Mouse (Mus musculus) heart, embryonic 13.5 days (tissue): ENCODE data around the gene Znfx1. TPM values are rescaled to one million over a fixed set of nuclear protein-coding genes. Genes with fewer than 3 reads are reported as not detected.
A peak's percentile ranks its signal among the peaks of the same experiment; 100 is the strongest.
"Not testable (repeated sequence)": the region's sequence is repeated elsewhere in the genome, so short reads cannot be mapped to it uniquely, and the experiment has no call there.

Experiments used
- ATAC-seq: fragments of 200-750 bp; cut with Nextera tagmentation; 2 replicates; pipeline ENCODE4 v1.8.0; 2017; ENCODE audit warnings: moderate TSS enrichment; ENCODE audit not compliant: insufficient number of reproducible peaks, low FRiP score, low TSS enrichment; ENCODE audit errors: extremely low read depth
- H3K27ac ChIP-seq: fragments of 300-500 bp; sonication (generic); replicated peaks from 2 replicates; pipeline ENCODE4 v1.5.1; 2015; ENCODE audit warnings: moderate library complexity, mild to moderate bottlenecking, inconsistent platforms
- H3K27me3 ChIP-seq: fragments of 300-500 bp; sonication (generic); replicated peaks from 2 replicates; pipeline ENCODE4 v1.6.1; 2015; ENCODE audit warnings: mild to moderate bottlenecking, inconsistent platforms
- H3K36me3 ChIP-seq: fragments of 300-500 bp; sonication (generic); 2 replicates; pipeline ENCODE4 v1.6.1; 2015; ENCODE audit warnings: mild to moderate bottlenecking, inconsistent platforms
- H3K4me1 ChIP-seq: fragments of 300-500 bp; sonication (generic); 2 replicates; pipeline ENCODE4 v1.6.1; 2015; ENCODE audit warnings: inconsistent platforms
- H3K4me2 ChIP-seq: fragments of 300-500 bp; sonication (generic); 2 replicates; pipeline ENCODE4 v1.6.1; 2015; ENCODE audit warnings: inconsistent platforms, mild to moderate bottlenecking, moderate library complexity
- H3K4me3 ChIP-seq: fragments of 300-500 bp; sonication (generic); 2 replicates; pipeline ENCODE4 v1.5.1; 2015; ENCODE audit warnings: moderate library complexity, mild to moderate bottlenecking, inconsistent platforms
- H3K9ac ChIP-seq: fragments of 300-500 bp; sonication (generic); 2 replicates; pipeline ENCODE4 v1.6.1; 2015; ENCODE audit warnings: inconsistent platforms, mild to moderate bottlenecking, moderate library complexity
- H3K9me3 ChIP-seq: fragments of 300-500 bp; sonication (generic); 2 replicates; pipeline ENCODE4 v1.6.1; 2016; ENCODE audit warnings: inconsistent platforms
- WGBS: fragments of 180-500 bp; shearing (Covaris S2); methylation state at CpG from one replicate; pipeline ENCODE4 v1.1.7; 2015; ENCODE audit warnings: mixed read lengths; 5-methylcytosine and 5-hydroxymethylcytosine counted together
- polyA plus RNA-seq: library from polyadenylated mRNA; unstranded; fragments of >200 nt; fragmentation: Nextera tagmentation; extraction: Ambion mirVana; gene quantifications from 2 replicates; pipeline ENCODE4 v1.2.1, GENCODE M21; 2015

Znfx1 gene
- polyA plus RNA-seq, 1 experiment from 2014 or later: 5.1 TPM

DNA sequence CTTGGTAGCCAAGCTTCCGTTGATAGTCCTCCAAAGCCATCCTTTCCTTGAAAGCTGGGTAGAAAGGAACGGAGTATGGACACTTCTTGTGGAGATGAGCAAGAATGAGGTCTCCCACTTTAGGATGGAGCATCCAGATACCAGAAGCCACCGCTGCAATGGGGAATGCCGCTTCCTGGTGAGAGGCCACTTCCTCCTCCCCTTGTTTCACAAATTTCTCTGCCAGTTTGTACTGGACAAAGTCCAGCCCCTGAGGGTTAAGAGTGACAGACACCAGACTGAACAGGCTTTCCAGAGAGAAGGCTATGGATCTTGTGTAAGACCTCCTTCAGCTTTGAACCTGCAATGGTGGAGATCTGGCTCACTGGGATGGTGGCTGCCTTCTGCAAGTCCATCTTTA, 55.2 kb downstream of the Znfx1 start:
- not testable (repeated sequence) for H3K27me3 ChIP-seq, H3K4me3 ChIP-seq, H3K36me3 ChIP-seq, H3K9me3 ChIP-seq, ATAC-seq, H3K4me2 ChIP-seq, H3K9ac ChIP-seq, H3K27ac ChIP-seq
- WGBS: 67% methylated on average over 4 of the region's 4 CpGs
- H3K4me1 ChIP-seq: peaks cover 16% of the 10 kb centered on the region

- no peak overlapping the region for H3K4me3 ChIP-seq
- H3K36me3 ChIP-seq: no peaks in the 10 kb centered on the region
- no peaks in the 10 kb centered on the region for H3K9me3 ChIP-seq
- H3K27me3 ChIP-seq: no peaks in the 10 kb centered on the region
- peaks cover 16% of the 10 kb centered on the region for H3K4me1 ChIP-seq
- H3K9ac ChIP-seq: no peak overlapping the region
- no peak overlapping the region for H3K27ac ChIP-seq
- no peak for ATAC-seq
- 73% methylated on average over 13 of the region's 13 CpGs for WGBS
- H3K4me2 ChIP-seq: no peak overlapping the region
Measured at GRCm38 (mm10) chr2:167007001-167007491, 55.8 kb downstream of the Znfx1 start.

- H3K27me3 ChIP-seq: no peaks in the 10 kb centered on the region
- 82% methylated on average over 2 of the region's 2 CpGs for WGBS
- ATAC-seq: no peak
- no peak overlapping the region for H3K9ac ChIP-seq
- H3K4me1 ChIP-seq: peaks cover 16% of the 10 kb centered on the region
- no peaks in the 10 kb centered on the region for H3K9me3 ChIP-seq
- no peaks in the 10 kb centered on the region for H3K36me3 ChIP-seq
- no peak overlapping the region for H3K4me2 ChIP-seq
- H3K4me3 ChIP-seq: no peak overlapping the region
- H3K27ac ChIP-seq: no peak overlapping the region
Measured at GRCm38 (mm10) chr2:167006355-167006754, 56.5 kb downstream of the Znfx1 start.

DNA sequence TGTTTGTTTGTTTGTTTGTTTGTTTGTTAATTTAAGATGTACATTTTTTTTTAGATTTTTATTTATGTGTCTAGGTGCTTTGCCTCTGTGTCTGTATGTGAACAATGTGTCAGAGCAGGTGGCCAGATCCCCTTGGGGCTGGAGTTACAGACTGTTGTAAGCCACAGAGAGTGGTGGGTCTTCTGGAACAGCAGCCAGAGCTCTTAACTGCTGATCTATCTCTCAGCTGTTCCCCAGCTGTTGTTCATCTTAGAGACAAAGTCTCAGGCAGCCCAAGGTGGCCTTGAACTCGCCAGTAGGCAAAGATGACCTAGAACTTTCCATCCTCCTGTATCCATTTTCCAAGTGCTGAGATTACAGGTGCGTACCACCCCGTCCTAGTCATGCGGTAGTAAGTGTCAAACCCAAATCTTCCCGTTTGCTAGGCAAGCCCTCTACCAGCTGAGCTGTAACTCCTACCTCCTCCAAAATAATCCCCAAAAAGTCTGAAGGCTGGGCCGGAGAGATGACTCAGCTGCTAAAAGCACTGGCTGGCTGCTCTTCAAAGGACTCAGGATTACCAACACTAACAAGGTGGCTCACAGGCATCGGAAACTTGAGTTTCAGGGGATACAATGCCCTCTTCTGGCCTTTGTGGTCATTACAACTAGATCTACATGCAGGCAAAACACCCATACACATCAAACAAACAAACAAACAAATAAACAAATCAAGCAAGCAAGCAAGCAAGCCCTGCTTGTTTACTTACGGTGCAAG, 58.5 kb downstream of the Znfx1 start:
- Histone ChIP-seq H3K4me2 (no peak overlapping the region), H3K9ac (no peak overlapping the region), H3K9me3 (no peaks in the 10 kb centered on the region), H3K27ac (no peak overlapping the region), H3K36me3 (no peaks in the 10 kb centered on the region), H3K4me1 (peaks cover 9% of the 10 kb centered on the region), H3K4me3 (no peak overlapping the region), H3K27me3 (no peaks in the 10 kb centered on the region; the same call in 1 of the 2 replicates)
- 38% methylated on average over 8 of the region's 8 CpGs for whole genome bisulfite sequencing
- no peak for ATAC-seq

DNA sequence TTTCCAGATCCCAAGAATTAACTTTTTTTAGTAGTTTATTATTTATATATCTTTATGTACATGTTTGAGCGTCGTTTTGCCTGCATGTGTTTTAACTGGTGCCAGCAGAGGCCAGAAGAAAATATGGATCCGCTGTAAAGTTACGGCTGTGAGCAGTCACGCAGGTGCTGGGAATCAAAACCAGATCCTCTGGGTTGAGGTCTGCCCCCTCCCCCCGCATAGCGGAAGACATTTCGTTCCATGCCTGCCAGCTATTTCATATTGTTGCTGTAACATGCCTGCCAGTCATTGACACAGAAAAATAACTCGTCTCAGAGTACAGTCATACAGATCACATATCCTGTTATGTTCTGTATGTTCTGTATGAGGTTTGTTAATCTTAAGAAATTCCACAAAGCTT, 61.3 kb downstream of the Znfx1 start:
- no peak for ATAC-seq
- H3K9me3 ChIP-seq: no peaks in the 10 kb centered on the region
- H3K36me3 ChIP-seq: no peaks in the 10 kb centered on the region
- H3K4me3 ChIP-seq: no peak overlapping the region
- 71% methylated on average over 9 of the region's 9 CpGs for WGBS
- no peak overlapping the region for H3K27ac ChIP-seq
- H3K27me3 ChIP-seq: no peaks in the 10 kb centered on the region; the same call in 1 of the 2 replicates
- H3K9ac ChIP-seq: no peak overlapping the region
- peaks cover 3% of the 10 kb centered on the region for H3K4me1 ChIP-seq
- H3K4me2 ChIP-seq: no peak overlapping the region

GRCm38 (mm10) chr2:166996533-166996894, 66.3 kb downstream of the Znfx1 start:
- H3K27me3 ChIP-seq: no peaks in the 10 kb centered on the region; the same call in 1 of the 2 replicates
- ATAC-seq: no peak
- peaks cover 43% of the 10 kb centered on the region for H3K4me1 ChIP-seq
- no peaks in the 10 kb centered on the region for H3K9me3 ChIP-seq
- peak overlapping the region; percentile 69 for H3K4me2 ChIP-seq
- no peaks in the 10 kb centered on the region for H3K36me3 ChIP-seq
- peak overlapping the region; percentile 81 for H3K27ac ChIP-seq
- peak overlapping the region; percentile 98 for H3K4me3 ChIP-seq
- peak overlapping the region; percentile 81 for H3K9ac ChIP-seq
- 39% methylated on average over 8 of the region's 8 CpGs for WGBS

DNA sequence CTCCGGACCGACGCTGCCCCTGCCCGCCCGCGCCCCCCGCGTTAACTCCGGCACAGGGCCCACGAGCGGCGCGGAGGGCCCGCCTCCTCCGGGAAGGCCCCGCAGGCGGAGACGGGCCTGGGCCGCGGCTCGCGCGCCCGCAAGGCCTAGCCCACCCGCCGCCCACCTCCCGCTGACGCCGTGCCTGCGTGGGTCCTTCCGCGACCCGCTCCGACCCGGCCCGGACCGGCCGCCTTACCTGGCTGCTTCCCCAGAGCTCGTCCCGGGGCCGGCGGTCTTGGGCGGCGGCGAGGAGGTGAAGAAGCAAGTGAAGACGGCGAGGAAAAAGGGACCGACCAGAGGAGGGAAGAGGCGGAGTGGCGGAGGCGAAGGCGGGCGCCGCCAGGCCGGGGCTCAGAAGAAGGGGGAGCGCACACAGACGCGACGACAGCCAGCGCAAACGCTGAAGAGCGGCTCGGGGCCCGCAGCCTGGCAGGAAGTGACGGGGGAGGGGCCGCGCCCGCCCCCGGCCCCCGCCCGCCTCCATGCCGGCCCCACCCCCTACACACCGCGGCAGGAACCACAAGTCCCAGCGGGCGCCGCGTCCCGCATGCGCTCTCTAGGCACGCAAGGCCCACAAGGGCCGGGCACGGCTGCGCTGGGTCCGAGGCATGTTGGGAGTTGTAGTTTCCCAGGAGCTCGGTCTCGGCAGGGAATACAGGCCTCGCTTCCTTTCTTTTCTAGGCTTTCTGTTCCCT, 66.9 kb downstream of the Znfx1 start, which contains the start of gene Stau1:
Stau1 (minus strand) TSS at position 504 of the 737 bp plus-strand sequence.
- Histone ChIP-seq H3K27ac (peak within 1 kb of the TSS; percentile 99), H3K27me3 (no peaks in the 10 kb centered on the region; the same call in 1 of the 2 replicates), H3K4me1 (peaks cover 48% of the 10 kb centered on the region), H3K9ac (peak within 1 kb of the TSS; percentile 99), H3K36me3 (no peaks in the 10 kb centered on the region), H3K4me2 (peak within 1 kb of the TSS; percentile 79), H3K9me3 (no peaks in the 10 kb centered on the region), H3K4me3 (peak within 1 kb of the TSS; percentile 98)
- ATAC-seq: peak; percentile 99
- WGBS: under 1% methylated on average over 77 of the region's 88 CpGs

DNA sequence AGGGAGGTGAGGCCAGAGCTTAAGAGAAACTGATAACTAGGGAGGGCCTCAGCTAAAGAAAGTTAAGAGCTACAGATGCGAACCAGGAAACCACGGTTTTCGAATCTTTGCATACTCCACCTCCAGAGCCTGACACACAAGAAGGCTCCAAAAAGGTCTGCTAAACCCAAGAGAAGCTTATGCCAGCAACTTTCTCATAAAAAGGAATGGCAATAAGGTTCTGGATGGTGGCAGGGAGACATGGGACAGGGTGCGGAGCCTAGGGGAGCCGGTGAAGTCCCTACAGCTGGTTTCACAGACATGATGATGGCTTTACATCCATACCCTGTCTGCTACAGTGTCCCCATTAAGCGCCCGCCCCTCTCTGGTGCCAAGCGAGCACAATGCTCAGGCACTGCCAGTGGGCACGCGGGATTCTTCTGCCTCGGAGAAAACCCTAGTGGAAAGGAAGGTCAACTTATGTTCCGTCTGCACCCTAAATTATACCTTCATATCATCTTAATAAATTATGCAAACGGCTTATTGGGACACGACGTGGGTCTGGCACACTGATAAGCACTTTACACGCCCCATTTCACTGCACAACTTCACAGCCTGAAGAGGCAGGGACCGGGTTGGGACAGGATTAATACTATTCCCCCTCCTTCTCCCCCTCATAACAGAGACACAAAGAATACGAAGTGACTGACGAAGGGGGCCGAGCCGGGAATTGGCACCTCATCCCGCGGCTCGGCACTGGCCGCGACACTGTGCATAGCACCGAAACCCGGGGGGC, 67.6 kb downstream of the Znfx1 start:
- peak overlapping the region; percentile 99 for H3K9ac ChIP-seq
- H3K4me1 ChIP-seq: peaks cover 56% of the 10 kb centered on the region
- peak overlapping the region; percentile 79 for H3K4me2 ChIP-seq
- peak overlapping the region; percentile 98 for H3K4me3 ChIP-seq
- H3K27ac ChIP-seq: peak overlapping the region; percentile 99
- H3K36me3 ChIP-seq: no peaks in the 10 kb centered on the region
- H3K9me3 ChIP-seq: no peaks in the 10 kb centered on the region
- WGBS: 2% methylated on average over 28 of the region's 28 CpGs
- no peaks in the 10 kb centered on the region for H3K27me3 ChIP-seq
- no peak for ATAC-seq

DNA sequence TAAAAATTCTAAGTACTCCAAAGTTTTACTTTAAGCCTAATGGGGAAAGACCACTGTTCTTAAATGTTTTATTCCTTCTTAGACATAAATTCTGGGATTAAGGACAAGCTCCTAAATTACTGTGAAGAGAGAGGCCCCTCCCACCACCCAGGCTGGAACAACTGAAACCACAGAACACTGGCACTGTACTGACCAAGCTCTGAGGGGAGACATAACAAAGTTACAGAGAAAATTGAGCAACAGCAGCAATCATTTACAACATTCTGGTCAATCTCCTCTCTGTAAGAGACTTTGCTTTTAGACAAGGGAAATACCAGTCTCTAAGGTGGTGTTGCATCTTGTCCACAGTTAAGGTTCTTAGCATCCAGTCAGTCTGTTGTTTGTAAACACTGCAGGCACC, 70.9 kb downstream of the Znfx1 start:
- H3K4me1 ChIP-seq: peaks cover 67% of the 10 kb centered on the region
- no peak overlapping the region for H3K4me3 ChIP-seq
- no peaks in the 10 kb centered on the region for H3K27me3 ChIP-seq
- no peak for ATAC-seq
- peak overlapping the region; percentile 59 for H3K9ac ChIP-seq
- no peaks in the 10 kb centered on the region for H3K9me3 ChIP-seq
- no peak overlapping the region for H3K27ac ChIP-seq
- H3K4me2 ChIP-seq: no peak overlapping the region
- H3K36me3 ChIP-seq: no peaks in the 10 kb centered on the region

DNA sequence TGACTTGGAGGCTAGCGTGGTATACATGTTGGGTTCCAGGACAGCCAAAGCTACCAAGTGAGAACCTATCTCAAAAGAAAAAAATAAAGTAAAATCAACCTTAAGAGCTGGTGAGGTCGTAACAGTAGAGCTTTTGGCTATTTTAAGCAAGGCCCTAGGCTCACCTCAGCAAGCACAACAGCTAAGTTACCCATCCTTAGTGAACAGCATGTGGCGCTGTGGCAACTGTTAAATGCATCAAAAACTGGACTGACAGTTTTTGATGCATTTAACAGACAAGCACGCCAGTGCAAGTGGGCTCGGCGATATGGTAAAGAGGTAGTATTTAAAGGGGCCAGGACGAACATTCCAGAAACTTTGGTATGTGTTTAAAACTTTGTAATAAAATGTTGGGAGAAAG, 72.0 kb downstream of the Znfx1 start:
- no peak for ATAC-seq
- peaks cover 63% of the 10 kb centered on the region for H3K4me1 ChIP-seq
- no peaks in the 10 kb centered on the region for H3K27me3 ChIP-seq
- no peak overlapping the region for H3K4me3 ChIP-seq
- no peak overlapping the region for H3K9ac ChIP-seq
- 64% methylated on average over 7 of the region's 7 CpGs for WGBS
- H3K4me2 ChIP-seq: no peak overlapping the region
- no peaks in the 10 kb centered on the region for H3K36me3 ChIP-seq
- no peaks in the 10 kb centered on the region for H3K9me3 ChIP-seq
- no peak overlapping the region for H3K27ac ChIP-seq
